Mouse (Mus musculus): Measurements from ENCODE around the gene Ctbp2. TPM values are rescaled to one million over a fixed set of nuclear protein-coding genes. Genes with fewer than 3 reads are reported as not detected.

Ctbp2 gene
- total and polyA plus RNA-seq, 2 experiments from 2014 or later = 27.9 to 71.3 TPM

DNA sequence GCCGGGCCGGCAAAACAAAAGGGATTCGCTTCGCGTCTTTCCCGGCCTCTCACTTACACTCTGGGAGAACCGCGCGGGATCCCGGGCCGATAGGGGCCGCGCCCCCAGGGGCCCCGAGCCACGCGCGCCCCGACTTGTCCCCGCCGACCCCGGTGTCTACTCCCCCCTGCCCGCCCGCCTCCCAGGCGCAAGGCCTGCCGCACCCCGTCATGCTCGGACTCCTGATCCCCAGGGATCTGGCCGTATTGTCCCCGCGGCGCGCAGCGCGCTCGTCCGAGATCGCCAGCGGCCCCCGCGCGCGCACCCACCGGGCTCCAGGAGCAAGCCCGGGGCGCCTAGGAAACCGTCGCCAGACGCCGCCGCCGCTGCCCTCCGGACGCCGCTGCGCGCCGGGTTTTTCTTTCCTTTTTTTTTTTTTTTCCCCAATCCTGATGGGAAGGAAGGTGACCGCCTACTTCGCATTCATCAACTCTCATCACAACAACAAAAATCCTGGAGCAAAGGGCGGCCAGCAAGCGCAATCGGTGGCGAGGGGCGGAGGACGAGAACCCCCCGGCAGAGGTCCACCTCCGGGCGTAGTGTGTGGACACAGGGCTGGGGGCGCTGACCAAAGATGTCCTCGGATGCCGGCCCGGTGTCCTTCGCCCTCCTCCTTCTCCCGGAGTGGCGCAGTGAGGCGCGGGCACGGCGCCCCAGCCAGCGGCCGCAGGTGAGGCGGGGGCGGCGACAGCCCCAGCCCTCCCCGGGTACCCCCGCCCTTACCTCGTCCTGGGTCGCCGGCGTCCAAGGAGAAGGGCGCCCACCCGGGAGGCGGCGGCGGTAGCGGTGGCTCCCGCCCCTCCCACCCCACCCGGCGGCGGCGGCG, 1.5 kb downstream of the Ctbp2 start:
- no peak; the same call in 1 of the 2 replicates for ATAC-seq (ENCODE audit: insufficient read depth, low read depth)
- DNase-seq (ENCODE audit: low spot score) = peak; percentile 23
- H3K27me3 ChIP-seq (ENCODE audit: control insufficient read depth, insufficient read depth, low read length) = no peaks in the 10 kb centered on the region
- H3K4me2 ChIP-seq (ENCODE audit: low read depth, low read length) = peak overlapping the region; percentile 68
- peak overlapping the region; percentile 97 for H3K27ac ChIP-seq (ENCODE audit: low read depth)
- no peaks in the 10 kb centered on the region for H3K36me3 ChIP-seq (replicated peaks; ENCODE audit: control insufficient read depth, insufficient read depth, low read length)
- WGBS = under 1% methylated on average over 74 of the region's 102 CpGs
- peak overlapping the region; percentile 97 for H3K9ac ChIP-seq (replicated peaks; ENCODE audit: low read depth, low read length)
- H3K4me1 ChIP-seq (ENCODE audit: control insufficient read depth, insufficient read depth) = peaks cover 28% of the 10 kb centered on the region
- TF ChIP-seq EP300 (IDR thresholded peaks at IDR 0.05; ENCODE audit: low read depth) = no peak
- no peak for TF ChIP-seq CTCF (IDR thresholded peaks at IDR 0.05; ENCODE audit: low read depth)
- H3K4me3 ChIP-seq (ENCODE audit: low read depth, low read length) = peak overlapping the region; percentile 93
- no peaks in the 10 kb centered on the region for H3K9me3 ChIP-seq (replicated peaks; ENCODE audit: control insufficient read depth, low read length)

DNA sequence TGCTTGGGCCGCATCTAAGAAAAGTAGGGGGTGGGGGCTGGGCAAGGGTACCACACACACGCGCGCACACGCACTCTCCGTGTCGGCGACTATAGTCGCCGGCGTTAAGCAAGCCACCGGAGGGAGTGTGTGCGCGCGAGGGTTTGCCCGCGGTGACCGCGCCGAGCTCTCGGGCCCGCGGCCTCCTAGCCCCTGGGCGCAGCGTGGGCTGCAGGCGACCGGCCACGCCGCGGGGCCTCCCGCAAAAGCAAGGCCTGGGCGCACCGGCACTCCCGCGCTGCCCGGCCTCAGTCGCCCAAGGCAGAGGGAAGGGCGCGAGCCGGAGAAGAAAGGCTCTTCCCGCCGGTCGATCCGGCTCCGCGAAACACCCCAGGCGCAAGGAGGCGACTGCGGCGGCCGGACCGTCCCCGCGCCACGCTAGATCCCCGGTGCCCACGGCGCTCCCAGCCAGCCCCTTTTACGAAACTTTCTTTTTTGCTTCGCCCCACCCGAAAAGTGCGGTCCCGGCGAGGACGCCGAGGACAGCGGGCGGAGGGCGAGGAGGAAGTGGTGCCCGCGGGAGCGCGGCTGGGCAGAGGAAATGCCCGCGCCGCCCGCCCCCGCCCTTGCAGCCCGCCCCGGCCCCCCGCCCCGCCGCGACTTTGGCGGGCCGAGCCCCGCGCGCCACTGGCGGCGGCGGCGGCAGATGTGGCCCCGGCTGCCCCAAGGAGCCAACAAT, 2.3 kb downstream of the Ctbp2 start:
- under 1% methylated on average over 69 of the region's 94 CpGs for WGBS
- H3K4me1 ChIP-seq (ENCODE audit: control insufficient read depth, insufficient read depth) = peaks cover 36% of the 10 kb centered on the region
- peak overlapping the region; percentile 68 for H3K4me2 ChIP-seq (ENCODE audit: low read depth, low read length)
- no peaks in the 10 kb centered on the region for H3K9me3 ChIP-seq (replicated peaks; ENCODE audit: control insufficient read depth, low read length)
- peak overlapping the region; percentile 97 for H3K9ac ChIP-seq (replicated peaks; ENCODE audit: low read depth, low read length)
- H3K27ac ChIP-seq (ENCODE audit: low read depth) = peak overlapping the region; percentile 97
- peak; percentile 29 for DNase-seq (ENCODE audit: low spot score)
- peak overlapping the region; percentile 93 for H3K4me3 ChIP-seq (ENCODE audit: low read depth, low read length)
- H3K36me3 ChIP-seq (replicated peaks; ENCODE audit: control insufficient read depth, insufficient read depth, low read length) = no peaks in the 10 kb centered on the region
- no peak for TF ChIP-seq EP300 (IDR thresholded peaks at IDR 0.05; ENCODE audit: low read depth)
- no peak for TF ChIP-seq CTCF (IDR thresholded peaks at IDR 0.05; ENCODE audit: low read depth)
- no peaks in the 10 kb centered on the region for H3K27me3 ChIP-seq (ENCODE audit: control insufficient read depth, insufficient read depth, low read length)
- no peak for ATAC-seq (ENCODE audit: insufficient read depth, low read depth)

DNA sequence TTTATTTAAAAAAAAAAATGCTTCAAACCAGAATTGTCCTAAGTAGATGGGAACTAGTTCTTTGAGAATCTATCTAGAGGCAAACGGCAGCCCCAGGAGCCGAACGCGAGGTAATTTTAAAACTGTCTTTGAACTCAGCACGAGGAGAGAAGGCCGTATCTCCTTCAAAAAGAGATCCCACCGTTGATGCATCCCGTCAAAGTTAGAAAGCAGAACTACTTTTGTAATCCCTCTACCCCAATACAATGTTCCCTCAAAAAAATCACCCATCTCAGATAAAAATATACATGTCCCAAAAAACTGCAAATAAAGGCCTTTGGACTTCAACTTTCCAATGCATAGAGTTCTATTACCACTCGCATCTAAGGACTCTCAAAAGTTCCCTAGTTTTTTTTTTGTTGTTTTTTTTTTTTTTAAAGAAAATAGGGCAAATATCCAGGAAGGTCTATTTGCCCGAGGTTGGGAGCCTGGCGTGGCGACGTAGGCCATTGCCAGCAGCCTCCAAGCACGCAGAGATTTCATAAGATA, 3.0 kb downstream of the Ctbp2 start:
- H3K4me2 ChIP-seq (ENCODE audit: low read depth, low read length) = peak overlapping the region; percentile 68
- H3K9me3 ChIP-seq (replicated peaks; ENCODE audit: control insufficient read depth, low read length) = no peaks in the 10 kb centered on the region
- no peak for DNase-seq (ENCODE audit: low spot score)
- 5% methylated on average over 14 of the region's 14 CpGs for WGBS
- H3K4me3 ChIP-seq (ENCODE audit: low read depth, low read length) = peak overlapping the region; percentile 93
- peak overlapping the region; percentile 97 for H3K9ac ChIP-seq (replicated peaks; ENCODE audit: low read depth, low read length)
- peaks cover 43% of the 10 kb centered on the region for H3K4me1 ChIP-seq (ENCODE audit: control insufficient read depth, insufficient read depth)
- no peaks in the 10 kb centered on the region for H3K36me3 ChIP-seq (replicated peaks; ENCODE audit: control insufficient read depth, insufficient read depth, low read length)
- H3K27me3 ChIP-seq (ENCODE audit: control insufficient read depth, insufficient read depth, low read length) = no peaks in the 10 kb centered on the region
- ATAC-seq (ENCODE audit: insufficient read depth, low read depth) = no peak
- H3K27ac ChIP-seq (ENCODE audit: low read depth) = peak overlapping the region; percentile 97
- TF ChIP-seq CTCF (IDR thresholded peaks at IDR 0.05; ENCODE audit: low read depth) = no peak
- TF ChIP-seq EP300 (IDR thresholded peaks at IDR 0.05; ENCODE audit: low read depth) = no peak

DNA sequence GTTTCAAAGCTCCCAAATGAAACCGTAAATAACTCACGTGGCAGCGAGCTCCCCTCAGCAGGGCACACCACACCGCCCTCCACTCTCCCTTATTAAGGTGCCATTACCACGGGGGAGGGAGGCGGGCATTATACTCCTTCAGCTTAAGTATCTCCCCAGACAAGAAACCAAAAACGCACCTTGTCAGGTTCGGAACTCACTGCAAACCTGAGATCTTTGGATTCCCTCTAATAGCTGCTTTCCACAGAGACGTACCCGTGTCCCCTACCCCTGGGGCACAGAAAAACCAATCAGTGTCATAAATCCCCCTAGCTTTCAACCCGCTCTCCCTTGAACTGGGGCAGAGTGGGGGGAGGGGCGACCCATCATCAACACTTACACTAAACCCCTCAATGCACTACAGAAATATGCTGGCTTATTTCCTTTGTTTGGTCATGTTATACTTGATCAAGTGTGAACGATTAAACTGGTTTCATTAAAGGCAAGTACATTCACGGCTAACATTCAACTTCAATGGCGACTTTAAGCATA, 3.9 kb downstream of the Ctbp2 start:
- H3K9ac ChIP-seq (replicated peaks; ENCODE audit: low read depth, low read length) = peak overlapping the region; percentile 38
- H3K9me3 ChIP-seq (replicated peaks; ENCODE audit: control insufficient read depth, low read length) = no peaks in the 10 kb centered on the region
- H3K4me1 ChIP-seq (ENCODE audit: control insufficient read depth, insufficient read depth) = peaks cover 51% of the 10 kb centered on the region
- 16% methylated on average over 15 of the region's 15 CpGs for WGBS
- ATAC-seq (ENCODE audit: insufficient read depth, low read depth) (no peak), DNase-seq (ENCODE audit: low spot score) (no peak)
- H3K4me3 ChIP-seq (ENCODE audit: low read depth, low read length) = peak overlapping the region; percentile 93
- peak overlapping the region; percentile 68 for H3K4me2 ChIP-seq (ENCODE audit: low read depth, low read length)
- H3K27ac ChIP-seq (ENCODE audit: low read depth) = peak overlapping the region; percentile 26; the same call in 1 of the 2 replicates
- H3K27me3 ChIP-seq (ENCODE audit: control insufficient read depth, insufficient read depth, low read length) = no peaks in the 10 kb centered on the region
- H3K36me3 ChIP-seq (replicated peaks; ENCODE audit: control insufficient read depth, insufficient read depth, low read length) = no peaks in the 10 kb centered on the region
- TF ChIP-seq CTCF (IDR thresholded peaks at IDR 0.05; ENCODE audit: low read depth) (no peak), EP300 (IDR thresholded peaks at IDR 0.05; ENCODE audit: low read depth) (no peak)

DNA sequence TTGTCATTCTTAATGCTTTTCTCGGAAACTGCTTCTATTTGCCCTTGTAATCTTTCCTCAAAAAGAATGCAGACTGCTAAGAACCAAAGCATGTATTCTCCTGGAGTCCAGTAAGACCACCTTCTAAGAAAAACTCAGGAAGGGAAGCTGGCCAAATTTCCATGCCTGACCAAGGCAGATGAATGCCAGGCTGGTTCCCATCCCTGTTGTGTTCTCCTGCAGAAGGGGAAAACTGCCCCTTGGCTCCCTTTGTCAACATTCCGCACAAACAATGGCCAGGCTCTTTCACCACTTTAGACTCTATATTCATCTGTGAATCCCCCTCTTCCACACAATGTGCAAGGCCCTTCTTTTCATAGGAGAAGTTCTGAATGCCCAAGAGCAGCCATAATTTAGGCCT, 6.3 kb downstream of the Ctbp2 start:
- DNase-seq (ENCODE audit: low spot score) (no peak), ATAC-seq (ENCODE audit: insufficient read depth, low read depth) (no peak)
- no peak for TF ChIP-seq CTCF (IDR thresholded peaks at IDR 0.05; ENCODE audit: low read depth)
- TF ChIP-seq EP300 (IDR thresholded peaks at IDR 0.05; ENCODE audit: low read depth) = no peak
- H3K27ac ChIP-seq (ENCODE audit: low read depth) = peak overlapping the region; percentile 52
- no peak overlapping the region for H3K4me3 ChIP-seq (ENCODE audit: low read depth, low read length)
- H3K9ac ChIP-seq (replicated peaks; ENCODE audit: low read depth, low read length) = no peak overlapping the region
- H3K36me3 ChIP-seq (replicated peaks; ENCODE audit: control insufficient read depth, insufficient read depth, low read length) = no peaks in the 10 kb centered on the region
- no peaks in the 10 kb centered on the region for H3K9me3 ChIP-seq (replicated peaks; ENCODE audit: control insufficient read depth, low read length)
- H3K4me2 ChIP-seq (ENCODE audit: low read depth, low read length) = no peak overlapping the region
- 32% methylated on average over 2 of the region's 2 CpGs for WGBS
- H3K27me3 ChIP-seq (ENCODE audit: control insufficient read depth, insufficient read depth, low read length) = no peaks in the 10 kb centered on the region
- H3K4me1 ChIP-seq (ENCODE audit: control insufficient read depth, insufficient read depth) = peaks cover 65% of the 10 kb centered on the region
